Mouse (Mus musculus) stomach, postnatal 0 days (tissue): ENCODE data around the gene Csk. TPM values are rescaled to one million over a fixed set of nuclear protein-coding genes. Genes with fewer than 3 reads are reported as not detected.

Experiments
- ATAC-seq: fragments of 200-750 bp; cut with Nextera tagmentation; 2 replicates; pipeline ENCODE4 v1.8.0; 2017; ENCODE audit not compliant: low FRiP score, low TSS enrichment
- DNase-seq: peaks from one replicate; pipeline ENCODE4 v3.0.0-alpha.2; 2016; ENCODE audit warnings: low spot score
- H3K27ac ChIP-seq: fragments of 300-500 bp; sonication (generic); replicated peaks from 2 replicates; pipeline ENCODE4 v1.5.1; 2014; ENCODE audit warnings: mild to moderate bottlenecking, control low read depth
- H3K27me3 ChIP-seq: fragments of 300-500 bp; sonication (generic); 2 replicates; pipeline ENCODE4 v1.6.1; 2014; ENCODE audit warnings: low read length; ENCODE audit not compliant: control insufficient read depth, insufficient read depth
- H3K36me3 ChIP-seq: fragments of 300-500 bp; sonication (generic); 2 replicates; pipeline ENCODE4 v1.6.1; 2014; ENCODE audit warnings: low read length, mixed read lengths; ENCODE audit not compliant: control insufficient read depth, insufficient read depth
- H3K4me1 ChIP-seq: fragments of 300-500 bp; sonication (generic); replicated peaks from 2 replicates; pipeline ENCODE4 v1.6.1; 2014; ENCODE audit warnings: antibody characterized with exemption; ENCODE audit not compliant: control insufficient read depth, insufficient read depth
- H3K4me2 ChIP-seq: fragments of 300-500 bp; sonication (generic); replicated peaks from 2 replicates; pipeline ENCODE4 v1.6.1; 2014; ENCODE audit warnings: low read depth, mild to moderate bottlenecking, control low read depth, moderate library complexity
- H3K4me3 ChIP-seq: fragments of 300-500 bp; sonication (generic); 2 replicates; pipeline ENCODE4 v1.5.1; 2014; ENCODE audit warnings: low read depth, low read length, control low read depth
- H3K9ac ChIP-seq: fragments of 300-500 bp; sonication (generic); 2 replicates; pipeline ENCODE4 v1.6.1; 2014; ENCODE audit warnings: mild to moderate bottlenecking, low read length, control low read depth, mixed read lengths
- H3K9me3 ChIP-seq: fragments of 300-500 bp; sonication (generic); 2 replicates; pipeline ENCODE4 v1.6.1; 2016; ENCODE audit warnings: low read length; ENCODE audit not compliant: control insufficient read depth
- CTCF ChIP-seq: IDR thresholded peaks from 2 replicates; pipeline ENCODE4 v1.5.1; 2016; ENCODE audit warnings: antibody characterized with exemption, low read depth, mild to moderate bottlenecking, moderate library complexity
- EP300 ChIP-seq: optimal IDR thresholded peaks from 2 replicates; pipeline ENCODE3; 2016; ENCODE audit warnings: antibody characterized with exemption
- WGBS: fragments of 180-500 bp; shearing (Covaris S2); extraction: QIAGEN DNeasy Blood & Tissue Kit; methylation state at CpG from one replicate; pipeline ENCODE4 v1.1.7; 2014; 5-methylcytosine and 5-hydroxymethylcytosine counted together
- polyA plus RNA-seq: library from polyadenylated mRNA; unstranded; fragments of >200 nt; fragmentation: Nextera tagmentation; extraction: Ambion mirVana; gene quantifications from 2 replicates; pipeline ENCODE4 v1.2.1, GENCODE M21; 2015

Csk gene
- polyA plus RNA-seq, 1 experiment from 2014 or later, result 20.7 TPM

GRCm38 (mm10) chr9:57688158-57688557, 34.7 kb upstream of the Csk start:
- Histone ChIP-seq H3K27me3 (no peaks in the 10 kb centered on the region), H3K27ac (no peak overlapping the region), H3K4me1 (no peaks in the 10 kb centered on the region), H3K4me3 (no peak overlapping the region), H3K36me3 (no peaks in the 10 kb centered on the region), H3K9me3 (no peaks in the 10 kb centered on the region), H3K9ac (no peak overlapping the region), H3K4me2 (no peak overlapping the region)
- WGBS, result 16% methylated on average over 2 of the region's 2 CpGs
- ATAC-seq (no peak), DNase-seq (peak; percentile 33)
- no peak for TF ChIP-seq EP300
- peak; percentile 62 for TF ChIP-seq CTCF

DNA sequence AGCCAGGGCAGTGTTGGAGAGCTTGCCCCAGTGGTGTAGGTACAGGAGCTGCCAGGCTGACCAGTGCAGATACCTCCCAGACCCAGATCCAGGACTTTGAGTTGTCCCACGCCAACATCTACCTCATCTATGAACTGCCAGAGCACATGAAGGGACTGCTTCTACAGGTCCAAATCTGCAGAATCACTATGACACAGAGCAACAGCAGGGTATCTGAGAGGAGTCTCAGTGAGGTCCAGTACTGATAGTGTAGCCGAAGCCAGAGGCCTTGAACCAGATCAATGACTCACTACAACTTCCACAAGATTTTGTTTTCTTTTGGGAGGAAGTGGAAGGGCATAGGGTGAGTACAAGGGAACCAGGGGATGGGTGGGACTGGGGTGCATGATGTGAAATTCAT, 34.3 kb upstream of the Csk start, which contains the start of gene Cyp1a1:
Cyp1a1 (plus strand) TSS at position 178 of the 400 bp plus-strand sequence.
- H3K4me3 ChIP-seq, result no peak within 1 kb of the TSS
- no peaks in the 10 kb centered on the region for H3K36me3 ChIP-seq
- WGBS, result 86% methylated on average over 2 of the region's 2 CpGs
- H3K9ac ChIP-seq, result no peak within 1 kb of the TSS
- DNase-seq (no peak), ATAC-seq (no peak)
- H3K27ac ChIP-seq, result no peak within 1 kb of the TSS
- no peak for TF ChIP-seq EP300
- TF ChIP-seq CTCF, result no peak
- H3K9me3 ChIP-seq, result no peaks in the 10 kb centered on the region
- H3K27me3 ChIP-seq, result no peaks in the 10 kb centered on the region
- no peaks in the 10 kb centered on the region for H3K4me1 ChIP-seq
- no peak within 1 kb of the TSS for H3K4me2 ChIP-seq

GRCm38 (mm10) chr9:57686011-57686410, 32.6 kb upstream of the Csk start:
- DNase-seq, result no peak
- Histone ChIP-seq H3K27ac (no peak overlapping the region), H3K4me1 (no peaks in the 10 kb centered on the region), H3K27me3 (no peaks in the 10 kb centered on the region), H3K9me3 (no peaks in the 10 kb centered on the region), H3K9ac (no peak overlapping the region), H3K4me2 (no peak overlapping the region), H3K4me3 (no peak overlapping the region), H3K36me3 (no peaks in the 10 kb centered on the region)
- no peak for TF ChIP-seq EP300
- TF ChIP-seq CTCF, result no peak
- no peak for ATAC-seq
- 74% methylated on average over 5 of the region's 5 CpGs for WGBS

- ATAC-seq (no peak), DNase-seq (no peak)
- H3K4me2 ChIP-seq, result no peak within 1 kb of the TSS
- no peaks in the 10 kb centered on the region for H3K4me1 ChIP-seq
- WGBS, result 67% methylated on average over 5 of the region's 5 CpGs
- TF ChIP-seq EP300 (no peak), CTCF (no peak)
- H3K27me3 ChIP-seq, result no peaks in the 10 kb centered on the region
- no peak within 1 kb of the TSS for H3K9ac ChIP-seq
- no peak within 1 kb of the TSS for H3K4me3 ChIP-seq
- no peaks in the 10 kb centered on the region for H3K36me3 ChIP-seq
- H3K27ac ChIP-seq, result no peak within 1 kb of the TSS
- no peaks in the 10 kb centered on the region for H3K9me3 ChIP-seq
Observed at GRCm38 (mm10) chr9:57683520-57683919, 30.1 kb upstream of the Csk start, which contains the start of gene Cyp1a2. Cyp1a2 (minus strand) TSS chr9:57683703.

DNA sequence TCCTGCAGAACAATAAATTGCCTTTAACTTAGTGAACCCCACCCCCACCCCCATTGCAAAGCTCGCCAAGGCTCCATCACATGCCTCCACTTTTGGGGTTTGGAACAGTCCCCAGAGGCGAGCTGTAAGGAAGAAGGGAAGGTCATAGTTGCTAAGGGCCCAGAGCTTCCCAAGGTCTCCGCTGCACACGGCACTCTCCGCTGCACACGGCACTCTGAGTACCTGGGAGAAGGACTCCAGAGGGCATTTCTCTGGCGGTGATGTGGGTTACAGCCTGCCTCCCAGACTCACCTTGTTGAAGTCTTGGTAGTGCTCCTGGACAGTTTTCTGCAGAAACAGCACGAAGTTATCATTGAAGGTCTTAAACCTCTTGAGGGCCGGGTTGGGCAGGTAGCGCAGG, 28.0 kb upstream of the Csk start:
- WGBS, result 84% methylated on average over 10 of the region's 10 CpGs

GRCm38 (mm10) chr9:57671500-57671899, 18.1 kb upstream of the Csk start:
- TF ChIP-seq CTCF, result no peak
- Histone ChIP-seq H3K4me2 (no peak overlapping the region), H3K9me3 (no peaks in the 10 kb centered on the region), H3K9ac (no peak overlapping the region), H3K36me3 (no peaks in the 10 kb centered on the region), H3K4me3 (no peak overlapping the region), H3K4me1 (no peaks in the 10 kb centered on the region), H3K27me3 (no peaks in the 10 kb centered on the region), H3K27ac (no peak overlapping the region)
- DNase-seq, result no peak
- 69% methylated on average over 5 of the region's 5 CpGs for whole genome bisulfite sequencing
- ATAC-seq, result no peak

More for the DNA sequence above, 28.0 kb upstream of the Csk start:
- TF ChIP-seq CTCF (no peak), EP300 (no peak)
- H3K9ac ChIP-seq, result no peak overlapping the region
- H3K9me3 ChIP-seq, result no peaks in the 10 kb centered on the region
- H3K27me3 ChIP-seq, result no peaks in the 10 kb centered on the region
- DNase-seq (no peak), ATAC-seq (0 out of 2 replicates have a peak, but pooled peaks have one; percentile 18)
- no peak overlapping the region for H3K27ac ChIP-seq
- H3K36me3 ChIP-seq, result no peaks in the 10 kb centered on the region
- no peak overlapping the region for H3K4me3 ChIP-seq
- H3K4me2 ChIP-seq, result no peak overlapping the region
- H3K4me1 ChIP-seq, result no peaks in the 10 kb centered on the region
